Mouse (Mus musculus): ENCODE results near the gene Clasrp. TPM values are rescaled to one million over a fixed set of nuclear protein-coding genes. Genes with fewer than 3 reads are reported as not detected.

Gene Clasrp
- polyA plus RNA-seq, 1 experiment, result 41.1 TPM

- Histone ChIP-seq H3K4me3 (ENCODE audit: insufficient read depth, low read length) (no peak overlapping the region), H3K4me1 (ENCODE audit: control insufficient read depth, insufficient read depth, low read length) (no peaks in the 10 kb centered on the region), H3K27ac (ENCODE audit: insufficient read depth, low read depth, low read length) (no peak overlapping the region)
- no peak for TF ChIP-seq POLR2A (IDR thresholded peaks at IDR 0.05; ENCODE audit: borderline replicate concordance, low read depth, low read length)
- no peak for TF ChIP-seq CTCF (IDR thresholded peaks at IDR 0.05; ENCODE audit: low read depth, low read length)
These were observed 58.3 kb downstream of the Clasrp start for GRCm38 (mm10) chr7:19546007-19546406.

GRCm38 (mm10) chr7:19543584-19543983 is 60.7 kb downstream of the Clasrp start:
- no peaks in the 10 kb centered on the region for H3K4me1 ChIP-seq (ENCODE audit: control insufficient read depth, insufficient read depth, low read length)
- no peak overlapping the region for H3K4me3 ChIP-seq (ENCODE audit: insufficient read depth, low read length)
- H3K27ac ChIP-seq (ENCODE audit: insufficient read depth, low read depth, low read length), result no peak overlapping the region
- TF ChIP-seq CTCF (IDR thresholded peaks at IDR 0.05; ENCODE audit: low read depth, low read length) (peak; percentile 26; the same call in 1 of the 2 replicates), POLR2A (IDR thresholded peaks at IDR 0.05; ENCODE audit: borderline replicate concordance, low read depth, low read length) (no peak)

- Histone ChIP-seq H3K4me3 (ENCODE audit: insufficient read depth, low read length) (no peak overlapping the region), H3K4me1 (ENCODE audit: control insufficient read depth, insufficient read depth, low read length) (no peaks in the 10 kb centered on the region), H3K27ac (ENCODE audit: insufficient read depth, low read depth, low read length) (no peak overlapping the region)
- TF ChIP-seq CTCF (IDR thresholded peaks at IDR 0.05; ENCODE audit: low read depth, low read length) (no peak), POLR2A (IDR thresholded peaks at IDR 0.05; ENCODE audit: borderline replicate concordance, low read depth, low read length) (no peak)
These were observed 62.1 kb downstream of the Clasrp start for GRCm38 (mm10) chr7:19542155-19542691.

DNA sequence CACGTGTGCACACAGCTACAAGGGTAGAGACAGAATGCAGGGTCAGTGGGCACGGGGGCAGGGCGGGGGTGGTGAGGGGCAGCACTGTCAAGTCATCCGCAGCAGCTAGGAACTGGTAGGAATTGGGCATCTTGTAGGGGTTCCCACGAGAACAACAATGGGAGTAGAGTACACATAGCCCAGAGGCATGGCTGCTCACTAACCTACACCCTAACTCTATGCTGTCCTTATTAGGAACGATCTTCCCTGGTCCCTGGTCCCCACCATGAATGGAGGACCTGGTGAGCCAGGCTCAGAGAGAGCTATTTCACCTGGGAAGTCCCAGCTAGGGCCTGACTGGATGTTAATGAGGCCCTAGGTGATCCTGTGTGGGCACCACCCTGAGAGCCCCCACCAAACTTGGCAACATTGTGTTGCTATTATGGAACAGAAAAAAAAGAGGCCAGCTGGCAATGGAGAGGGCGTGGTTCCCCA is 62.6 kb downstream of the Clasrp start:
- no peaks in the 10 kb centered on the region for H3K4me1 ChIP-seq (ENCODE audit: control insufficient read depth, insufficient read depth, low read length)

GRCm38 (mm10) chr7:19540771-19541566 is 63.3 kb downstream of the Clasrp start:
- H3K4me1 ChIP-seq (ENCODE audit: control insufficient read depth, insufficient read depth, low read length), result no peaks in the 10 kb centered on the region
- TF ChIP-seq CTCF (IDR thresholded peaks at IDR 0.05; ENCODE audit: low read depth, low read length) (no peak), POLR2A (IDR thresholded peaks at IDR 0.05; ENCODE audit: borderline replicate concordance, low read depth, low read length) (no peak)
- no peak overlapping the region for H3K27ac ChIP-seq (ENCODE audit: insufficient read depth, low read depth, low read length)
- H3K4me3 ChIP-seq (ENCODE audit: insufficient read depth, low read length), result no peak overlapping the region

More for the DNA sequence above, 62.6 kb downstream of the Clasrp start:
- no peak overlapping the region for H3K4me3 ChIP-seq (ENCODE audit: insufficient read depth, low read length)
- H3K27ac ChIP-seq (ENCODE audit: insufficient read depth, low read depth, low read length), result no peak overlapping the region
- TF ChIP-seq POLR2A (IDR thresholded peaks at IDR 0.05; ENCODE audit: borderline replicate concordance, low read depth, low read length) (no peak), CTCF (IDR thresholded peaks at IDR 0.05; ENCODE audit: low read depth, low read length) (no peak)

- Histone ChIP-seq H3K27ac (ENCODE audit: insufficient read depth, low read depth, low read length) (no peak overlapping the region), H3K4me1 (ENCODE audit: control insufficient read depth, insufficient read depth, low read length) (no peaks in the 10 kb centered on the region), H3K4me3 (ENCODE audit: insufficient read depth, low read length) (no peak overlapping the region)
- no peak for TF ChIP-seq POLR2A (IDR thresholded peaks at IDR 0.05; ENCODE audit: borderline replicate concordance, low read depth, low read length)
- no peak for TF ChIP-seq CTCF (IDR thresholded peaks at IDR 0.05; ENCODE audit: low read depth, low read length)
These were observed 69.6 kb downstream of the Clasrp start for GRCm38 (mm10) chr7:19534676-19535075.

- TF ChIP-seq CTCF (IDR thresholded peaks at IDR 0.05; ENCODE audit: low read depth, low read length) (no peak), POLR2A (IDR thresholded peaks at IDR 0.05; ENCODE audit: borderline replicate concordance, low read depth, low read length) (no peak)
- Histone ChIP-seq H3K4me1 (ENCODE audit: control insufficient read depth, insufficient read depth, low read length) (no peaks in the 10 kb centered on the region), H3K4me3 (ENCODE audit: insufficient read depth, low read length) (no peak overlapping the region), H3K27ac (ENCODE audit: insufficient read depth, low read depth, low read length) (no peak overlapping the region)
These were observed 72.0 kb downstream of the Clasrp start for GRCm38 (mm10) chr7:19532240-19532639.

- no peak for TF ChIP-seq CTCF (IDR thresholded peaks at IDR 0.05; ENCODE audit: low read depth, low read length)
- TF ChIP-seq POLR2A (IDR thresholded peaks at IDR 0.05; ENCODE audit: borderline replicate concordance, low read depth, low read length), result no peak
- Histone ChIP-seq H3K4me1 (ENCODE audit: control insufficient read depth, insufficient read depth, low read length) (no peaks in the 10 kb centered on the region), H3K4me3 (ENCODE audit: insufficient read depth, low read length) (no peak overlapping the region), H3K27ac (ENCODE audit: insufficient read depth, low read depth, low read length) (no peak overlapping the region)
These were observed 73.2 kb downstream of the Clasrp start for GRCm38 (mm10) chr7:19531077-19531476.

Other genes with a start within 250 kb of the Clasrp start
- gene Cd3eap, start 245.0 kb downstream of the Clasrp start, polyA plus RNA-seq (2012; ENCODE audit: insufficient read depth, insufficient read length, missing spikeins), result 7.8 and 8.4 TPM in 2 replicates
- gene Ppp1r13l, start 244.7 kb downstream of the Clasrp start, polyA plus RNA-seq (2012; ENCODE audit: insufficient read depth, insufficient read length, missing spikeins), result 1.6 and 4.0 TPM in 2 replicates
- gene Ercc2, start 222.5 kb downstream of the Clasrp start, polyA plus RNA-seq (2012; ENCODE audit: insufficient read depth, insufficient read length, missing spikeins), result 14.5 and 18.9 TPM in 2 replicates
- 0.95 TPM in 1 of 2 replicates, not detected in the other for gene Klc3, start 200.4 kb downstream of the Clasrp start, polyA plus RNA-seq (2012; ENCODE audit: insufficient read depth, insufficient read length, missing spikeins)
- gene Ckm, start 199.7 kb downstream of the Clasrp start, polyA plus RNA-seq (2012; ENCODE audit: insufficient read depth, insufficient read length, missing spikeins), result 0.65 TPM in 1 of 2 replicates, not detected in the other
- 21.3 and 21.4 TPM in 2 replicates for gene Mark4, start 145.7 kb downstream of the Clasrp start, polyA plus RNA-seq (2012; ENCODE audit: insufficient read depth, insufficient read length, missing spikeins)
- gene Exoc3l2, start 141.2 kb downstream of the Clasrp start, polyA plus RNA-seq (2012; ENCODE audit: insufficient read depth, insufficient read length, missing spikeins), result not detected in 2 replicates
- 9.7 and 11.0 TPM in 2 replicates for gene Bloc1s3, start 96.1 kb downstream of the Clasrp start, polyA plus RNA-seq (2012; ENCODE audit: insufficient read depth, insufficient read length, missing spikeins)
- gene Trappc6a, start 96.1 kb downstream of the Clasrp start, polyA plus RNA-seq (2012; ENCODE audit: insufficient read depth, insufficient read length, missing spikeins), result 51.4 and 57.0 TPM in 2 replicates
- not detected in 2 replicates for gene Nkpd1, start 86.6 kb downstream of the Clasrp start, polyA plus RNA-seq (2012; ENCODE audit: insufficient read depth, insufficient read length, missing spikeins)
- 19.3 and 25.7 TPM in 2 replicates for gene Ppp1r37, start 41.4 kb downstream of the Clasrp start, polyA plus RNA-seq (2012; ENCODE audit: insufficient read depth, insufficient read length, missing spikeins)
- gene Zfp296, start 27.2 kb downstream of the Clasrp start, polyA plus RNA-seq (2012; ENCODE audit: insufficient read depth, insufficient read length, missing spikeins), result 0.60 TPM in 1 of 2 replicates, not detected in the other
- gene Gemin7, start 26.9 kb downstream of the Clasrp start, polyA plus RNA-seq (2012; ENCODE audit: insufficient read depth, insufficient read length, missing spikeins), result 51.6 and 52.0 TPM in 2 replicates
- gene Relb, start 25.0 kb upstream of the Clasrp start, polyA plus RNA-seq (2012; ENCODE audit: insufficient read depth, insufficient read length, missing spikeins), result 33.2 and 35.7 TPM in 2 replicates
- gene Clptm1, start 60.5 kb upstream of the Clasrp start, polyA plus RNA-seq (2012; ENCODE audit: insufficient read depth, insufficient read length, missing spikeins), result 81.9 and 95.3 TPM in 2 replicates
- gene Apoc2, start 73.5 kb upstream of the Clasrp start, polyA plus RNA-seq (2012; ENCODE audit: insufficient read depth, insufficient read length, missing spikeins), result 56.2 and 70.4 TPM in 2 replicates
- gene Gm44805, start 76.9 kb upstream of the Clasrp start, polyA plus RNA-seq (2012; ENCODE audit: insufficient read depth, insufficient read length, missing spikeins), result not detected in 2 replicates
- gene Apoc4, start 77.0 kb upstream of the Clasrp start, polyA plus RNA-seq (2012; ENCODE audit: insufficient read depth, insufficient read length, missing spikeins), result not detected in 2 replicates
- gene Apoc1, start 88.2 kb upstream of the Clasrp start, polyA plus RNA-seq (2012; ENCODE audit: insufficient read depth, insufficient read length, missing spikeins), result not detected in 2 replicates
- 16,287 and 16,533 TPM in 2 replicates for gene Apoe, start 94.7 kb upstream of the Clasrp start, polyA plus RNA-seq (2012; ENCODE audit: insufficient read depth, insufficient read length, missing spikeins)
- 23.8 and 25.2 TPM in 2 replicates for gene Tomm40, start 111.0 kb upstream of the Clasrp start, polyA plus RNA-seq (2012; ENCODE audit: insufficient read depth, insufficient read length, missing spikeins)
- gene Nectin2, start 146.0 kb upstream of the Clasrp start, polyA plus RNA-seq (2012; ENCODE audit: insufficient read depth, insufficient read length, missing spikeins), result 12.7 and 12.9 TPM in 2 replicates
- gene Bcam, start 166.5 kb upstream of the Clasrp start, polyA plus RNA-seq (2012; ENCODE audit: insufficient read depth, insufficient read length, missing spikeins), result 0.52 and 2.6 TPM in 2 replicates
- gene Cblc, start 192.3 kb upstream of the Clasrp start, polyA plus RNA-seq (2012; ENCODE audit: insufficient read depth, insufficient read length, missing spikeins), result not detected in 2 replicates
- gene Bcl3, start 218.3 kb upstream of the Clasrp start, polyA plus RNA-seq (2012; ENCODE audit: insufficient read depth, insufficient read length, missing spikeins), result 60.7 and 72.2 TPM in 2 replicates
- not detected in 2 replicates for gene Gm19345, start 247.5 kb upstream of the Clasrp start, polyA plus RNA-seq (2012; ENCODE audit: insufficient read depth, insufficient read length, missing spikeins)

Data from bone marrow macrophage, adult 2 months (primary cell).